Mouse (Mus musculus) liver, embryonic 14.5 days (tissue): ENCODE measurements around the gene Fam57b. TPM values are rescaled to one million over a fixed set of nuclear protein-coding genes. Genes with fewer than 3 reads are reported as not detected.

ENCODE experiments used
- ATAC-seq: fragments of 200-750 bp; cut with Nextera tagmentation; 2 replicates; pipeline ENCODE4 v1.8.0; 2017; ENCODE audit warnings: moderate number of reproducible peaks, mild to moderate bottlenecking, moderate library complexity; ENCODE audit not compliant: insufficient read depth
- DNase-seq, 3 experiments: peaks; one replicate each; pipeline ENCODE4 v3.0.0-alpha.2; 2012 to 2013; ENCODE audit warnings: low read depth in 3 of 3, low spot score in 3 of 3
- H3K27ac ChIP-seq: fragments of 300-500 bp; sonication (generic); 2 replicates; pipeline ENCODE4 v1.5.1; 2014; ENCODE audit warnings: moderate library complexity, mild to moderate bottlenecking, control low read depth, inconsistent platforms
- H3K27me3 ChIP-seq: fragments of 300-500 bp; sonication (generic); 2 replicates; pipeline ENCODE4 v1.6.1; 2014; ENCODE audit warnings: mild to moderate bottlenecking, low read length, moderate library complexity; ENCODE audit not compliant: control insufficient read depth, insufficient read depth
- H3K36me3 ChIP-seq: fragments of 300-500 bp; sonication (generic); replicated peaks from 2 replicates; pipeline ENCODE4 v1.6.1; 2014; ENCODE audit warnings: low read depth; ENCODE audit not compliant: control insufficient read depth, insufficient read depth
- H3K4me1 ChIP-seq, 2 experiments: fragments of 200-500 bp in 1 of 2; fragments of 300-500 bp in 1 of 2; sonication (generic) in 1 of 2; replicated peaks; 2 replicates each; pipeline ENCODE4 v1.6.1; 2012 to 2014; ENCODE audit warnings: antibody characterized with exemption in 1 of 2, inconsistent platforms in 1 of 2, low read length in 1 of 2; ENCODE audit not compliant: control insufficient read depth in 2 of 2, insufficient read depth in 2 of 2
- H3K4me2 ChIP-seq: fragments of 300-500 bp; sonication (generic); 2 replicates; pipeline ENCODE4 v1.6.1; 2014; ENCODE audit warnings: low read depth, mild to moderate bottlenecking, control low read depth, moderate library complexity
- H3K4me3 ChIP-seq, 2 experiments: fragments of 200-500 bp in 1 of 2; fragments of 300-500 bp in 1 of 2; sonication (generic) in 1 of 2; 2 replicates each; pipeline ENCODE4 v1.5.1; 2012 to 2014; ENCODE audit warnings: low read depth in 2 of 2, low read length in 2 of 2, mild to moderate bottlenecking in 2 of 2, control low read depth in 1 of 2, inconsistent platforms in 1 of 2, moderate library complexity in 1 of 2; ENCODE audit not compliant: insufficient read depth in 1 of 2
- H3K9ac ChIP-seq: fragments of 300-500 bp; sonication (generic); replicated peaks from 2 replicates; pipeline ENCODE4 v1.6.1; 2014; ENCODE audit warnings: mild to moderate bottlenecking, control low read depth, moderate library complexity
- H3K9me3 ChIP-seq: fragments of 300-500 bp; sonication (generic); 2 replicates; pipeline ENCODE4 v1.6.1; 2016; ENCODE audit warnings: low read length, mixed read lengths; ENCODE audit not compliant: control insufficient read depth
- CTCF ChIP-seq: IDR thresholded peaks from 2 replicates; pipeline ENCODE4 v1.5.1; 2016; ENCODE audit warnings: antibody characterized with exemption, low read depth, control low read depth
- EP300 ChIP-seq: IDR thresholded peaks from 2 replicates; pipeline ENCODE4 v1.6.1; 2016; ENCODE audit warnings: antibody characterized with exemption, low read depth
- WGBS: fragments of 180-500 bp; shearing (Covaris S2); extraction: QIAGEN DNeasy Blood & Tissue Kit; methylation state at CpG from one replicate; pipeline ENCODE4 v1.1.7; 2014; ENCODE audit not compliant: insufficient replicate concordance; 5-methylcytosine and 5-hydroxymethylcytosine counted together
- polyA plus RNA-seq, 2 experiments: library from polyadenylated mRNA; depleted of rRNA in 1 of 2; stranded (reverse) in 1 of 2; unstranded in 1 of 2; fragments of >200 nt; fragmentation: Nextera tagmentation in 1 of 2; extraction: Ambion mirVana in 1 of 2; gene quantifications; 2 replicates each; pipeline versions ENCODE4 v1.2.1 to v1.2.3; 2012 to 2014

The Fam57b gene
- polyA plus RNA-seq, 2 experiments, result 0.19 TPM; not detected in 1

DNA sequence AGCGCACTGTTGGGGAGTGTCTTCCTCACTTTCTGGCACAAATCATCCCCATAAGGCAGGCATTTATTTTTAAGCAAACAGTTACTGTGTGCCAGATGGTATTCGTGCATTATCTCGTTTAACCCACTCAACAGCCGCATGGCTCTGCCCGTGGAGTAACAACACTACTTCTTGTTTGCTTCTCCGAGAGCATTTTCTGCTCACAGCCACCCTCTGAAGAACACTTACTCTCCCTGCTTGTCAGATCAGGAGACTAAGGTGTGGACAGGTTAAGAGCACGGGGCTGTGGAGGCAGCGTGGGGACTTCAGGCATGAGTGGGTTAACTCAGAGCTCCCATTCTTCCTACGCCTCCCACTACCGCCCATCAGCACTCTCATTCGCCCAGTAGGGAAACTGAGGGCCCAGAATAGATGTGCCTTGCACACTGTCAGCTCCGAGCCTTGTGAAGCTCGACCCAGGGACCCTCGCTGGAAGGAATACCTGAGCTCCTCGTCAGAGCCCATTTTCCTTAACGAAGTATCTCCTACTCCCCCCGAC lies 34.9 kb upstream of the Fam57b start:
- Histone ChIP-seq H3K27me3 (no peaks in the 10 kb centered on the region), H3K4me1 (peaks cover 14 to 46% of the 10 kb centered on the region in 2 experiments), H3K36me3 (no peaks in the 10 kb centered on the region), H3K9me3 (no peaks in the 10 kb centered on the region), H3K9ac (no peak overlapping the region), H3K4me2 (no peak overlapping the region), H3K27ac (no peak overlapping the region), H3K4me3 (no peak overlapping the region)
- 53% methylated on average over 17 of the region's 17 CpGs for WGBS
- ATAC-seq (no peak), DNase-seq (no peak)
- no peak for TF ChIP-seq CTCF
- no peak for TF ChIP-seq EP300

DNA sequence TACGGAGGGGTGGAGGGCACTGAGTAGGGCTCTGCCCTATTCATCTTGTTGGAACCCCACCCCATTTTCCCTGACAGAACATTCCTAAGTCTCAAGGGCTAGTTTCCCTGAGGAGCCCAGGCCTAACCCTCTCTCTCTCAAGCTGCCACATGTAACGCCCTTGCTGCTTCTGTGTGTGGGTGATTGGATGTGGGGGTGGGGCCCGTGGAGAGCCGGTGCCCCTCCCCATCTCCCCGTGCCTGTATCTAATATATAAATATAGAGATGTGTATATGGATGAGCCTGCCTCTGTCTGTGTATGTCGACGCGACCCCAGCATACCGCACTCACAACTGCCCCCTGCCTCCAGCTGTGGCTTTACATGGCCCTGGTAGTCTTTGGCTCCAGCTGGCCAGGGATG lies 31.9 kb upstream of the Fam57b start:
- Histone ChIP-seq H3K9ac (no peak overlapping the region), H3K27ac (no peak overlapping the region), H3K4me1 (peaks cover 6 to 33% of the 10 kb centered on the region in 2 experiments), H3K9me3 (no peaks in the 10 kb centered on the region), H3K36me3 (peaks cover 2% of the 10 kb centered on the region; the same call in 1 of the 2 replicates), H3K4me3 (no peak overlapping the region), H3K27me3 (no peaks in the 10 kb centered on the region), H3K4me2 (no peak overlapping the region)
- no peak for ATAC-seq
- no peak for DNase-seq
- TF ChIP-seq EP300 (no peak), CTCF (0 out of 2 replicates have a peak, but pooled peaks have one; percentile 4)
- WGBS, result 64% methylated on average over 9 of the region's 9 CpGs

DNA sequence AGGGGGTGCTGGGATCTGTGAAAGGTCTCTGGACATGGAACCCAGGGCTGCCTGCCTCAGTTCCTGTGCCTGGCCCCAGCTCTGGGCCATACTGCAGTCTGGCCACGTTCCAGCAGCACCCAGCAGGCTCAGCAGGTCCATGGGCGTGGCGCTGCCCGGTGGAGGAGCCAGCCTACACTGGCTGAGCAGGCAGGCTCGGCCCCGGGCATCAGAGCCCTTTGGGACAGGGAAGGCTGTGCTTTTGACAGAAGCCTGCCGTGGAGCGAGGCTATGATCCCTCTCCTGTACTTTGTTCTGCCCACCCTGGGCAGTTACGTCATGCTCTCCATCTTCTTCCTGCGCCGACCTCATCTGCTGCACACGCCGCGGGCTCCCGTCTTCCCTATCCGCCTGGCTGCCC lies 31.3 kb upstream of the Fam57b start, which contains the start of gene Gdpd3:
Gene Gdpd3 (plus strand): TSS at position 134 of the 400 bp plus-strand sequence.
- DNase-seq (no peak), ATAC-seq (no peak)
- no peaks in the 10 kb centered on the region for H3K9me3 ChIP-seq
- H3K4me3 ChIP-seq, result no peak within 1 kb of the TSS
- no peak within 1 kb of the TSS for H3K4me2 ChIP-seq
- no peak for TF ChIP-seq CTCF
- TF ChIP-seq EP300, result no peak
- H3K27ac ChIP-seq, result no peak within 1 kb of the TSS
- H3K36me3 ChIP-seq, result peaks cover 2% of the 10 kb centered on the region; the same call in 1 of the 2 replicates
- no peak within 1 kb of the TSS for H3K9ac ChIP-seq
- peaks cover 5 to 27% of the 10 kb centered on the region in 2 experiments; a peak in 3 of 4 replicates for H3K4me1 ChIP-seq
- H3K27me3 ChIP-seq, result no peaks in the 10 kb centered on the region
- 77% methylated on average over 16 of the region's 16 CpGs for WGBS

DNA sequence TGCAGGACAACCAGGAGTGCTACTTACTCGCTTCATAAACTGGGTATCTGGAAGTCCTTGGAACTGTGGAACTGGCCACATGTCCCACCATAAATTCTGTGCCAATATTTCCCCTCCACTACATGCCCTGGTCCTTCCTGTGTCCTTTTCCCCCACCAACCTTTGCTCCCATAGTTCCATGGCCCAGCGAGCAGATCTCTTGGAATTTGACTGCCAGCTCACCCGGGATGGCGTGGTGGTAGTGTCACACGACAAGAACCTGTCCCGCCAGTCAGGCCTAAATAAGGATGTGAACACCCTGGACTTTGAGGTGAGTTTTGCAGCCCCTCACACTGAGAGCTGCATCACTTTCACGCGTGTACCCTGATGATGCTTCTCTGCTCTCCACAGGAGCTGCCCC lies 30.5 kb upstream of the Fam57b start:
- no peak for DNase-seq
- 81% methylated on average over 8 of the region's 8 CpGs for WGBS
- H3K27ac ChIP-seq, result no peak overlapping the region
- no peak for ATAC-seq
- peaks cover 2% of the 10 kb centered on the region; the same call in 1 of the 2 replicates for H3K36me3 ChIP-seq
- no peaks in the 10 kb centered on the region for H3K9me3 ChIP-seq
- peaks cover 0 to 19% of the 10 kb centered on the region in 2 experiments; a peak in 2 of 4 replicates for H3K4me1 ChIP-seq
- no peak overlapping the region for H3K4me3 ChIP-seq
- no peak for TF ChIP-seq CTCF
- TF ChIP-seq EP300, result no peak
- H3K27me3 ChIP-seq, result no peaks in the 10 kb centered on the region
- no peak overlapping the region for H3K4me2 ChIP-seq
- no peak overlapping the region for H3K9ac ChIP-seq

DNA sequence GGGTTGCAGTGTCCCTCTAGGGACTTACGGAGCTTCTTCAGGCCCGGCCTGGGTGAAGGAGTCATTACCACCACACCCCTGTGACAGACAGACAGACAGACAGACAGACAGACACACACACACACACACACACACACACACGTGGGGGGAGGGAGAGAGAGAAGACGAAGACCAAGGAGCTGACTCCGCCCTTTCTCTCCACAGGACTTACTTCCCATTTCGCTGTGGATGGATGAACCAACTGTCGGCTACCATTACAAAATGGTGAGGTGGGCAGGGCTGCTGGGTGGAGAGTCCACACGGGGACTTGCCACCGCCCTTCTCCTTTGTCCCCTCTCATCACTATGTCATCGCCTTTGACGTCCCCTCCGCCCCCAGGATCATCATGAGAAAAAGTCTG lies 26.7 kb upstream of the Fam57b start:
- no peak for ATAC-seq
- H3K4me1 ChIP-seq, result peaks cover 0 to 13% of the 10 kb centered on the region in 2 experiments; a peak in 3 of 4 replicates
- H3K4me2 ChIP-seq, result no peak overlapping the region
- WGBS, result 48% methylated on average over 12 of the region's 12 CpGs
- no peak for TF ChIP-seq EP300
- TF ChIP-seq CTCF, result no peak
- no peak overlapping the region for H3K27ac ChIP-seq
- DNase-seq, result no peak
- H3K9me3 ChIP-seq, result no peaks in the 10 kb centered on the region
- no peaks in the 10 kb centered on the region for H3K27me3 ChIP-seq
- H3K4me3 ChIP-seq, result no peak overlapping the region
- peaks cover 2% of the 10 kb centered on the region; the same call in 1 of the 2 replicates for H3K36me3 ChIP-seq
- no peak overlapping the region for H3K9ac ChIP-seq
